Mouse (Mus musculus) G1E (cell line): Measurements from ENCODE around the gene Atoh7. TPM values are rescaled to one million over a fixed set of nuclear protein-coding genes. Genes with fewer than 3 reads are reported as not detected.

Experiments used
- ATAC-seq: 2 replicates; pipeline ENCODE4 v1.8.0; 2016; ENCODE audit warnings: mild to moderate bottlenecking; ENCODE audit not compliant: insufficient number of reproducible peaks, poor library complexity, low FRiP score, severe bottlenecking; ENCODE audit errors: extremely low read depth
- DNase-seq: peaks from one replicate; pipeline ENCODE4 v3.0.0; 2012; ENCODE audit warnings: low spot score
- H3K27me3 ChIP-seq: 2 replicates; pipeline ENCODE4 v1.6.1; 2012; ENCODE audit warnings: mild to moderate bottlenecking, low read length, inconsistent platforms; ENCODE audit not compliant: insufficient read depth
- H3K36me3 ChIP-seq: replicated peaks from 2 replicates; pipeline ENCODE3; 2012; ENCODE audit warnings: mild to moderate bottlenecking, inconsistent platforms
- H3K4me1 ChIP-seq: 2 replicates; pipeline ENCODE4 v1.6.1; 2012; ENCODE audit warnings: low read depth, low read length, inconsistent platforms, mixed read lengths; ENCODE audit not compliant: insufficient read depth
- H3K4me3 ChIP-seq: 2 replicates; pipeline ENCODE4 v1.5.1; 2012; ENCODE audit warnings: low read depth, mild to moderate bottlenecking, inconsistent platforms, low read length, moderate library complexity, mixed read lengths
- H3K9me3 ChIP-seq: replicated peaks from 2 replicates; pipeline ENCODE4 v1.6.1; 2012; ENCODE audit warnings: inconsistent platforms
- CTCF ChIP-seq: IDR thresholded peaks from 2 replicates; pipeline ENCODE4 v1.5.1; 2012; ENCODE audit warnings: low read depth, low read length, inconsistent platforms, mixed read lengths
- GATA1 ChIP-seq: IDR thresholded peaks from 2 replicates; pipeline ENCODE4 v1.6.1; 2012; ENCODE audit warnings: borderline replicate concordance, low read length, inconsistent platforms, mixed read lengths
- GATA2 ChIP-seq: IDR thresholded peaks from 2 replicates; pipeline ENCODE4 v1.6.1; 2012; ENCODE audit warnings: low read depth, low read length, inconsistent platforms, borderline replicate concordance
- POLR2AphosphoS5 ChIP-seq: IDR thresholded peaks from 2 replicates; pipeline ENCODE4 v1.6.1; 2012; ENCODE audit warnings: low read depth, low read length, inconsistent platforms; ENCODE audit not compliant: insufficient replicate concordance
- TAL1 ChIP-seq: conservative IDR thresholded peaks from 2 replicates; pipeline ENCODE4 v1.6.1; 2012; ENCODE audit warnings: low read depth, low read length, inconsistent platforms, mixed read lengths
- polyA plus RNA-seq: library from polyadenylated mRNA; stranded (reverse); fragments of >175 nt; gene quantifications from 2 replicates; pipeline ENCODE4 v1.2.3, GENCODE M21; 2012
- total RNA-seq, 2 experiments: library from RNA; stranded (forward) in 1 of 2; stranded (reverse) in 1 of 2; fragments of 200-1000 nt in 1 of 2; fragments of >200 nt in 1 of 2; fragmentation: Nextera tagmentation in 1 of 2; gene quantifications; 2 replicates each; pipeline ENCODE4 v1.2.3; 2014 to 2017

The Atoh7 gene
- total and polyA plus RNA-seq, 3 experiments: not detected

- DNase-seq (peak; percentile 3), ATAC-seq (no peak)
- TF ChIP-seq GATA1 (no peak), TAL1 (no peak), POLR2AphosphoS5 (no peak), CTCF (no peak), GATA2 (no peak)
- H3K9me3 ChIP-seq: no peaks in the 10 kb centered on the region
- no peaks in the 10 kb centered on the region for H3K4me1 ChIP-seq
- H3K4me3 ChIP-seq: no peak overlapping the region
- H3K27me3 ChIP-seq: peaks cover 6% of the 10 kb centered on the region; the same call in 1 of the 2 replicates
- no peaks in the 10 kb centered on the region for H3K36me3 ChIP-seq
Measured at GRCm38 (mm10) chr10:63065988-63066387, 33.5 kb upstream of the Atoh7 start.

- Histone ChIP-seq H3K4me1 (0 out of 2 replicates have a peak, but pooled peaks cover 3% of the 10 kb centered on the region), H3K36me3 (no peaks in the 10 kb centered on the region), H3K9me3 (no peaks in the 10 kb centered on the region), H3K4me3 (no peak overlapping the region), H3K27me3 (no peaks in the 10 kb centered on the region)
- no peak for ATAC-seq
- no peak for DNase-seq
- TF ChIP-seq TAL1 (no peak), CTCF (no peak), POLR2AphosphoS5 (no peak), GATA1 (no peak), GATA2 (no peak)
Measured at GRCm38 (mm10) chr10:63086304-63086703, 13.1 kb upstream of the Atoh7 start.

GRCm38 (mm10) chr10:63089103-63089757, 10.2 kb upstream of the Atoh7 start:
- no peak for ATAC-seq

GRCm38 (mm10) chr10:63089758-63090571, 9.5 kb upstream of the Atoh7 start:
- 0 out of 2 replicates have a peak, but pooled peaks cover 3% of the 10 kb centered on the region for H3K4me1 ChIP-seq
- ATAC-seq (no peak), DNase-seq (no peak)
- no peak overlapping the region for H3K4me3 ChIP-seq
- no peaks in the 10 kb centered on the region for H3K36me3 ChIP-seq
- H3K9me3 ChIP-seq: no peaks in the 10 kb centered on the region
- TF ChIP-seq GATA1 (no peak), TAL1 (no peak), POLR2AphosphoS5 (no peak), CTCF (no peak), GATA2 (no peak)
- no peaks in the 10 kb centered on the region for H3K27me3 ChIP-seq

More at GRCm38 (mm10) chr10:63089103-63089757, 10.2 kb upstream of the Atoh7 start:
- Histone ChIP-seq H3K27me3 (no peaks in the 10 kb centered on the region), H3K4me3 (no peak overlapping the region), H3K36me3 (no peaks in the 10 kb centered on the region), H3K4me1 (0 out of 2 replicates have a peak, but pooled peaks cover 3% of the 10 kb centered on the region), H3K9me3 (no peaks in the 10 kb centered on the region)
- DNase-seq: no peak
- TF ChIP-seq TAL1 (no peak), POLR2AphosphoS5 (no peak), GATA2 (no peak), CTCF (no peak)

- TF ChIP-seq CTCF: no peak
- no peak for TF ChIP-seq GATA2
- TF ChIP-seq TAL1: no peak
- no peak for TF ChIP-seq GATA1
- no peak for TF ChIP-seq POLR2AphosphoS5
Measured at GRCm38 (mm10) chr10:63091915-63092314, 7.5 kb upstream of the Atoh7 start.

More at GRCm38 (mm10) chr10:63091915-63092314, 7.5 kb upstream of the Atoh7 start:
- ATAC-seq (no peak), DNase-seq (no peak)
- Histone ChIP-seq H3K27me3 (no peaks in the 10 kb centered on the region), H3K4me1 (no peaks in the 10 kb centered on the region), H3K9me3 (no peaks in the 10 kb centered on the region), H3K36me3 (no peaks in the 10 kb centered on the region), H3K4me3 (no peak overlapping the region)
